9 mouse cellular contexts compared by ENCODE assay signal in genomic region chr7:131899356-131899755, GRCm38 (mm10).
DNase-seq lines count a peak whose midpoint lies in the region; ATAC-seq and TF ChIP-seq lines count a peak whose summit lies in the region.
"Had no signal": no experiment of that assay in that cellular context is flagged by ENCODE, and none has a peak within 500 bp of the region (broad histone marks: within the 10 kb centered on the region; RNA-seq: fewer than 3 reads in every experiment).

No protein-coding gene starts in this region.

- no peaks in the 10 kb centered on the region for H3K4me1 ChIP-seq in kidney, embryonic 14.5 days (ENCODE audit: control insufficient read depth, insufficient read depth, low read length)
- H3K4me1 ChIP-seq in neural tube, embryonic 15.5 days, result peaks cover 4% of the 10 kb centered on the region
- H3K4me1 ChIP-seq: lung, embryonic 15.5 days had no signal

- H3K9ac ChIP-seq in kidney, embryonic 14.5 days (ENCODE audit: low read depth, low read length), result no peak overlapping the region
- peak overlapping the region; percentile 26; the same call in 1 of the 2 replicates for H3K9ac ChIP-seq in neural tube, embryonic 15.5 days (replicated peaks)
- H3K9ac ChIP-seq: lung, embryonic 15.5 days had no signal

- H3K4me3 ChIP-seq in kidney, embryonic 14.5 days (ENCODE audit: low read length), result no peak overlapping the region
- no peak overlapping the region for H3K4me3 ChIP-seq in left cerebral cortex, adult 2 months
- no peak overlapping the region for H3K4me3 ChIP-seq in neural tube, embryonic 15.5 days (replicated peaks)
- H3K4me3 ChIP-seq: lung, embryonic 15.5 days had no signal

- intact Hi-C loops in heart, postnatal 14 days (cut with DNase I), result loop anchor here (1.0 to 2.0 kb wide), 2 partner anchors 314 to 653 kb away; no protein-coding TSS in a partner anchor
- intact Hi-C loops in left cerebral cortex, adult 2 months (cut with DNase I), result loop anchor here (1.0 to 2.0 kb wide), 4 partner anchors 67 to 652 kb away; partner anchors contain the start of gene Gpr26

- no peaks in the 10 kb centered on the region for H3K36me3 ChIP-seq in kidney, embryonic 14.5 days (ENCODE audit: control insufficient read depth, insufficient read depth, low read length)
- H3K36me3 ChIP-seq in neural tube, embryonic 15.5 days, result no peaks in the 10 kb centered on the region
- H3K36me3 ChIP-seq: lung, embryonic 15.5 days had no signal

- H3K27me3 ChIP-seq in kidney, embryonic 14.5 days (ENCODE audit: control insufficient read depth, insufficient read depth, low read length), result no peaks in the 10 kb centered on the region
- no peaks in the 10 kb centered on the region for H3K27me3 ChIP-seq in neural tube, embryonic 15.5 days (replicated peaks)
- H3K27me3 ChIP-seq: lung, embryonic 15.5 days had no signal

- H3K9me3 ChIP-seq in kidney, embryonic 14.5 days (ENCODE audit: control insufficient read depth, low read length), result peaks cover 8% of the 10 kb centered on the region
- no peaks in the 10 kb centered on the region for H3K9me3 ChIP-seq in neural tube, embryonic 15.5 days (replicated peaks)
- H3K9me3 ChIP-seq: lung, embryonic 15.5 days had no signal

- DNase-seq in kidney, adult 11 months, result peak; percentile 18
- DNase-seq in adrenal gland, adult 2 months, result peak; percentile 62
- DNase-seq in embryo, embryonic 9.5 days (ENCODE audit: extremely low spot score), result peak; percentile 53
- peak; percentile 56 to 75 for DNase-seq in heart, postnatal 14 days
- peak; percentile 72 to 74 for DNase-seq in left cerebral cortex, adult 2 months (ENCODE audit: extremely low spot score in 1 of 2, low spot score in 2 of 2)
- DNase-seq in urinary bladder, postnatal 25 days (ENCODE audit: low spot score), result peak; percentile 54

- ATAC-seq in kidney, embryonic 14.5 days (ENCODE audit: low FRiP score, low TSS enrichment), result no peak
- ATAC-seq in neural tube, embryonic 15.5 days (ENCODE audit: low FRiP score), result no peak

- H3K27ac ChIP-seq in kidney, embryonic 14.5 days (ENCODE audit: low read depth, low read length), result no peak overlapping the region
- H3K27ac ChIP-seq in left cerebral cortex, adult 2 months, result peak overlapping the region; percentile 82
- no peak overlapping the region for H3K27ac ChIP-seq in neural tube, embryonic 15.5 days (replicated peaks)
- H3K27ac ChIP-seq: lung, embryonic 15.5 days had no signal

- H3K4me2 ChIP-seq in kidney, embryonic 14.5 days (replicated peaks; ENCODE audit: low read depth, low read length), result no peak overlapping the region
- no peak overlapping the region for H3K4me2 ChIP-seq in neural tube, embryonic 15.5 days
- H3K4me2 ChIP-seq: lung, embryonic 15.5 days had no signal

- WGBS in kidney, embryonic 14.5 days, result 9% methylated on average over 2 of the region's 2 CpGs
- whole genome bisulfite sequencing in neural tube, embryonic 15.5 days, result 3% methylated on average over 2 of the region's 2 CpGs

- TF ChIP-seq CTCF in left cerebral cortex, adult 2 months (IDR thresholded peaks at IDR 0.05), result peak; percentile 85

Comparison
In these comparisons a context has a peak if more than half of its experiments do, and no peak if none do; other contexts are left out.
1. DNase-seq: peak in every context shown above with its lines; median percentile 73 in left cerebral cortex, adult 2 months; 66 in heart, postnatal 14 days; 62 in adrenal gland, adult 2 months; 54 in urinary bladder, postnatal 25 days; 53 in embryo, embryonic 9.5 days; 18 in kidney, adult 11 months.